Mouse (Mus musculus) brain, embryonic 14.5 days (tissue): ENCODE data around the gene Rdh8.

Experiments used
- CTCF ChIP-seq: fragments of 200-500 bp; IDR thresholded peaks from 2 replicates; pipeline ENCODE4 v1.5.1; 2012; ENCODE audit warnings: inconsistent platforms, mild to moderate bottlenecking, moderate library complexity, borderline replicate concordance; ENCODE audit not compliant: insufficient read depth, insufficient read length; ENCODE audit errors: extremely low read depth
- POLR2A ChIP-seq: fragments of 200-500 bp; IDR thresholded peaks from 2 replicates; pipeline ENCODE4 v1.6.1; 2012; ENCODE audit warnings: mild to moderate bottlenecking, inconsistent platforms, borderline replicate concordance; ENCODE audit not compliant: poor library complexity, insufficient read depth, insufficient read length, severe bottlenecking; ENCODE audit errors: extremely low read depth

DNA sequence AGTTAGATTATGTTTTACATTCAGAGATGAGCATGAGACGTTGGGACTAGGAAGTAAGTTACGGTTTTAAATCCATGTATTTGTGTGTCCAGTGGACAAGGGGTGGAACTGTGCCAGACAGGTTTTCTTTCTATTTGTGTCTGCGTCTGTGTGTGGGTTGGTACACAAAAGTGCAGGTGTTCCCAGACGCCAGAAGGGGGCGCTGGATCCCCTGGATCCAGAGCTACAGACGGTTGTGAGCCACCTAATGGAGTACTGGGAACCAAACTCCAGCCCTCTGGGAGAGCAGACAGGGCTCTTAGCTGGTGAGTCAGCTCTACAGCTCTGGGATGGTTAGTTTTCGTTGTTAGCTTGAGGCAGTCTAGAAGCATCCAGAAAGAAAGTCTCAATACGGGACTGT is 30.3 kb upstream of the Rdh8 start:
- TF ChIP-seq POLR2A = no peak
- TF ChIP-seq CTCF = no peak
